Mouse (Mus musculus) neural tube, embryonic 11.5 days (tissue): ENCODE data around the gene Kmo. TPM values are rescaled to one million over a fixed set of nuclear protein-coding genes. Genes with fewer than 3 reads are reported as not detected.
A peak's percentile ranks its signal among the peaks of the same experiment; 100 is the strongest.

ENCODE experiments used
- ATAC-seq: fragments of 200-750 bp; cut with Nextera tagmentation; 2 replicates; pipeline ENCODE4 v1.8.0; 2017; ENCODE audit warnings: moderate number of reproducible peaks, mild to moderate bottlenecking, moderate TSS enrichment, moderate library complexity; ENCODE audit not compliant: insufficient read depth, low FRiP score, low TSS enrichment
- DNase-seq: peaks from one replicate; pipeline ENCODE4 v3.0.0-alpha.2; 2015; ENCODE audit warnings: low spot score
- H3K27ac ChIP-seq: fragments of 300-500 bp; sonication (generic); 2 replicates; pipeline ENCODE4 v1.5.1; 2014; ENCODE audit warnings: low read depth, mild to moderate bottlenecking, low read length
- H3K27me3 ChIP-seq: fragments of 300-500 bp; sonication (generic); 2 replicates; pipeline ENCODE4 v1.6.1; 2014; ENCODE audit warnings: mild to moderate bottlenecking, low read length, mixed read lengths; ENCODE audit not compliant: control insufficient read depth, insufficient read depth
- H3K36me3 ChIP-seq: fragments of 300-500 bp; sonication (generic); 2 replicates; pipeline ENCODE4 v1.6.1; 2014; ENCODE audit warnings: mild to moderate bottlenecking, low read length, moderate library complexity, mixed read lengths; ENCODE audit not compliant: control insufficient read depth, insufficient read depth
- H3K4me1 ChIP-seq: fragments of 300-500 bp; sonication (generic); 2 replicates; pipeline ENCODE4 v1.6.1; 2014; ENCODE audit warnings: low read length, mixed read lengths; ENCODE audit not compliant: control insufficient read depth, insufficient read depth
- H3K4me2 ChIP-seq: fragments of 300-500 bp; sonication (generic); 2 replicates; pipeline ENCODE4 v1.6.1; 2014; ENCODE audit warnings: low read depth, mild to moderate bottlenecking, moderate library complexity
- H3K4me3 ChIP-seq: fragments of 300-500 bp; sonication (generic); 2 replicates; pipeline ENCODE4 v1.5.1; 2014; ENCODE audit warnings: low read depth, low read length
- H3K9ac ChIP-seq: fragments of 300-500 bp; sonication (generic); 2 replicates; pipeline ENCODE4 v1.6.1; 2014; ENCODE audit warnings: mild to moderate bottlenecking, low read length
- H3K9me3 ChIP-seq: fragments of 300-500 bp; sonication (generic); 2 replicates; pipeline ENCODE4 v1.6.1; 2016; ENCODE audit warnings: low read length; ENCODE audit not compliant: control insufficient read depth
- WGBS: fragments of 180-500 bp; shearing (Covaris S2); extraction: QIAGEN DNeasy Blood & Tissue Kit; methylation state at CpG from one replicate; pipeline ENCODE4 v1.1.7; 2014; 5-methylcytosine and 5-hydroxymethylcytosine counted together
- polyA plus RNA-seq: library from polyadenylated mRNA; unstranded; fragments of >200 nt; fragmentation: Nextera tagmentation; extraction: Ambion mirVana; gene quantifications from 2 replicates; pipeline ENCODE4 v1.2.1, GENCODE M21; 2014

Kmo gene
- polyA plus RNA-seq, 1 experiment from 2014 or later, result 0.09 TPM

DNA sequence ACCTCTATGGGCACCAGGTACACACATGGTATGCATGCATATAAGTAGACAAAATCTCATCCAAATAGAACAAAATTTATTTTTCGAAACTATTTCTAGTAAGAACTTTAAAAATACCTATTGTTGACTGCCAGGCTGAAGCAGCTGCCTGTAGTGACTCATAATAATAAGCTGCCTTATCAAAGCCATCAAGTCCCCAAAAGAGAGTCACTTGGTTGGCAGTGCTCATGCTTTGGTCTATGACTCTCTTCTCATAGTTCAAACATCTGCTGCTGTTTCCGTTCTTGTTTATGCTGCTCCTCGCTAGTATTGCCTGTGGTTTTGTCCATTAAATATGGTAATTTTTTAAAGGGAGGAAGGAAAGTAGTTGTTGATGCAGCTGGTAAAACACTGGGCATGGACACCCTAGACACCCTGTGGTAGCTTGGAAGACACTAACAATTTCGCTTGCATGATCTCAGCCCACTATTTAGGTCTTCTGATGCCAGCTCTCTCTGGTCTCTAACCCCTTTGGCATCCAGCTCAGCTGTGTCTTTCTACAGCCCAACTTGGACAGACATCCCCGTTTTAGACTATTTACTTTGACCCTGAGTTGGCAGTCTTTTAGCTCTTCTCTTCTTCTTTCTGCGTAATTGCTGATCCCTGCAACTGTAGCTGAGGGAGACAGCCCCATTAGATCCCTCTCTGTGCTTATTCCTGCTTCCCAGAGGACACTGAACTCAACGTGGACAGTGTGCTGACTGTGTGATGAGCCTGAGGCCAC lies 53.6 kb downstream of the Kmo start:
- WGBS, result 86% methylated on average over 7 of the region's 7 CpGs
- no peak overlapping the region for H3K4me2 ChIP-seq
- DNase-seq (no peak), ATAC-seq (no peak)
- no peak overlapping the region for H3K4me3 ChIP-seq
- H3K9ac ChIP-seq, result no peak overlapping the region
- no peaks in the 10 kb centered on the region for H3K9me3 ChIP-seq
- H3K36me3 ChIP-seq, result no peaks in the 10 kb centered on the region
- no peaks in the 10 kb centered on the region for H3K27me3 ChIP-seq
- no peak overlapping the region for H3K27ac ChIP-seq
- no peaks in the 10 kb centered on the region for H3K4me1 ChIP-seq

DNA sequence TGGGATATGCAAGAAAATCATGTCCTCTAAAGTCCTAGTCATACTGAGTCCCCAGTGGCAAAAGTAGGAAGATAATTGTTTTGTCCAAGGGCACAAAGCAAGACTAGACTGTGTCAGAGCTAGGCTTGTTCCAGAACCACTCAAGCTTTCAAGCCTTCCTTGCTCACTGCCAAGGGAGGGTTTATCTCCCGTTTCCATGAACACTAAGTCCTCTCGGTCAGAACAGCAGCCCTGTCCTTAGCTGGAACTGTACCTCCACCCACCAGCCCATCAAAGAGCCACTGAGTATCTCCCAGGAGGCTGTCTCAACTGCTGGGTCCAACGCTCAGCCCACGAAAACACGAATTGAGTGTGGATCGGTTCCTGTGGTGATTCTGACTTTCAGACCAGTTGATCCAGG lies 54.9 kb downstream of the Kmo start:
- Histone ChIP-seq H3K27me3 (no peaks in the 10 kb centered on the region), H3K4me1 (no peaks in the 10 kb centered on the region), H3K4me3 (no peak overlapping the region), H3K9ac (no peak overlapping the region), H3K9me3 (no peaks in the 10 kb centered on the region), H3K4me2 (no peak overlapping the region), H3K27ac (no peak overlapping the region), H3K36me3 (no peaks in the 10 kb centered on the region)
- 85% methylated on average over 6 of the region's 6 CpGs for WGBS
- ATAC-seq (no peak), DNase-seq (no peak)

DNA sequence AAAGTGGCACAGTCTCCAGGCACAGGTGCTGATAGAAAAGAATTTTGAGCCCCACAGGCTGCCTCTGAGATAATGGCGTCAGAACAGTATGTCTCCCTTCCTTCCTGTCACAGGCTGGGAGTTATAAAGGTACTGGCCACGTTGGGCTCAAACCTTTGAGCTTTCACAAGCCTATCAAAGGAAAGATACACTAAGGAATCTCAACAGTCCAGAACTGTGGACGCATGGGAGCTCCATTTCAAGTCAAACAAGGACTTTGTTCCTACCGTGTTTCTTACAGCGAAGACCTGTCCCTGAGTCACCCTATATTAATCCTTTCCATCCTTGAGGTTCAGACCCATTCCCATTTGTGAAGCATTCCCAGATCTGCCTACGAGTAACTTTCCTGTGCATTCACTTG lies 57.3 kb downstream of the Kmo start:
- Histone ChIP-seq H3K36me3 (no peaks in the 10 kb centered on the region), H3K27me3 (no peaks in the 10 kb centered on the region), H3K27ac (no peak overlapping the region), H3K4me2 (no peak overlapping the region), H3K9ac (no peak overlapping the region), H3K4me3 (no peak overlapping the region), H3K9me3 (no peaks in the 10 kb centered on the region), H3K4me1 (no peaks in the 10 kb centered on the region)
- no peak for DNase-seq
- no peak for ATAC-seq
- WGBS, result 88% methylated on average over 6 of the region's 6 CpGs

DNA sequence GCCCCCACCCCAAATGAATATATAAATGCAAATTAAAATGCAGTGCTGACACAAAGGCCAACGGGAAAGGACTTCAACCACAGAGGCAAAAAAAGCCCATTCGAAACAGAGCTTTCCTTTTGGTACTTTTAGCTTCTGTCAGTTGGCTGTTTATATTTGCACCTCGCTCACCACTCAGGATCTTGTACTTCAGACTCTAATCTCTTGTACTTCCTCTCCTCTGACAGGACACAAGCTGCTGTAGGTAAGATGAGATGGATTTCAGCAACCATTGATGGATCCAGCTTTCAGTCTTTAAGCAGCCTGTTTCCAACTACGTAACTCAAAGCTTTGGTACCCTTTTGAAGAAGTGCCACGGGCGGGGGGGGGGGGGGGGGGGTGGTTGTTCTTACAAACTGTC lies 60.8 kb downstream of the Kmo start:
- DNase-seq (no peak), ATAC-seq (no peak)
- Histone ChIP-seq H3K4me3 (no peak overlapping the region), H3K4me1 (no peaks in the 10 kb centered on the region), H3K27me3 (no peaks in the 10 kb centered on the region), H3K27ac (no peak overlapping the region), H3K9ac (no peak overlapping the region), H3K9me3 (no peaks in the 10 kb centered on the region), H3K4me2 (no peak overlapping the region), H3K36me3 (no peaks in the 10 kb centered on the region)
- WGBS, result 83% methylated on average over 6 of the region's 6 CpGs

DNA sequence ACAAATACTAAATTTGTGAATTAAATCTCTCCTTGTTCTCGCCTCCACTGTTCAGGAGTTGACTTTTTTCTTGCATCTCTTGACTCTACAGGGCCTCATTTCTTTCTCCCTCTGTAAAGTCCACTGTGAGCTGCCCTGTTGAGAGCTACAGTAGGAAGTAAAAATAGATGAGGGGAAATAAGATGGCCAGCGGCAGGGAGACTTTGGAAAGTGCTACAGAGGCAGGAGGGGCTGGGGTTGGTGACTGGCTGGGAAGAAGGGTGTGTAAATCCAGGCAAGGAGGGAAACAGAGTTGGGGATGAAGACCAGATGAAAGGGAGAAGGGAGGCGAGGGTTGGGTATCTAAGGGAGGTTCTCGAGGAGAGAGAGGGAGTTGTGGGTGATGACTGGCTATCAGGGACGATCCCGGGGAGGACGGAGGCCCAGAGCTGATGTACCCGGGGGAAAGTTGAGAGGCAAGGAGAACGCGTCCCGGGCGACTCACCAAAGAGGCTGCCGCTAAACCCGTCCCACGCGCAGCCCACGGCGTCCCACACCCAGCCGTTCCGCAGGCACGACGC lies 71.6 kb downstream of the Kmo start:
- no peaks in the 10 kb centered on the region for H3K9me3 ChIP-seq
- H3K27ac ChIP-seq, result peak overlapping the region; percentile 82
- peak overlapping the region; percentile 82 for H3K4me2 ChIP-seq
- no peak for DNase-seq
- no peaks in the 10 kb centered on the region for H3K27me3 ChIP-seq
- peak overlapping the region; percentile 90 for H3K9ac ChIP-seq
- 1% methylated on average over 22 of the region's 22 CpGs for WGBS
- peaks cover 4% of the 10 kb centered on the region; the same call in 1 of the 2 replicates for H3K36me3 ChIP-seq
- peaks cover 4% of the 10 kb centered on the region; the same call in 1 of the 2 replicates for H3K4me1 ChIP-seq
- peak overlapping the region; percentile 66 for H3K4me3 ChIP-seq
- no peak for ATAC-seq

DNA sequence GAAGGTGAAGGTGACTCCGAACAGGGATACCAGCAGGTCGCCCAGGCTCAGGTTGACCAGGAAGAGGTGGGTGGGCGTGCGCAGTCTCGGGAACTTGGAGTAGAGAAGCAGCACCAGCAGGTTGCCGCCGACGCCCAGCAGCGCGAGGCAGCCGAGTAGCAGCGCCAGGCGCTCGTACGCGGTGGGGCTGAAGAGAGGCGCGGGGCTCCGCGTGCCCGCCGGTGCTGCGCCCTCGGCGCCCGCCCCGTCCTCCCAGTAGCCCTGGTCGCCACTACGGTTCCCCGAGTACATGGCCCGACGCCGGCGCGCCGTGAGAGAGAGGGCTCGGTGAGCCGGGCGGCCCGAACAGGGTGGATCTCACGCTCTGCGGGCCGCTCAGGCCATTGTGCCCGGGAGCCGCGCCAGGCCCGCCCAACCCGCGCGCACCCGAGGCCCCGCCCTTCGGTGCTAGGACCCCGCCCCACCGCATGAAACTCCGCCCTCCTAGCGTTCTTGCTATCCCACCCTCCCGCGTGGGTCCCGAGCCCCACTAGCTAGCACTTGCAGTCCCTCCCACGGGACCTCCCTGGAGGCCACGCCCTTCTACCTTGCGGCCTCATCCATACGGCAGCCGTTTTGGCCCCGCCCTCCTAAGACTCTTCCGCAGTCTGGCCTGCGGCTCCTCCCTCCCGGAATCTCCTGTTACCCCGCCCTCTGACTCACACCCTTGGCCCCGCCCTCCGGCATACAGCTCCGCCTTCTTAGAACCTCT lies 72.2 kb downstream of the Kmo start, which contains the start of the genes Opn3 and Chml:
Gene Opn3, minus strand, starts transcription at position 531 of the 751 bp plus-strand sequence.
Gene Chml, minus strand, starts transcription at position 656 of the 751 bp plus-strand sequence.
- WGBS, result under 1% methylated on average over 60 of the region's 73 CpGs
- peaks cover 4% of the 10 kb centered on the region; the same call in 1 of the 2 replicates for H3K36me3 ChIP-seq
- peaks cover 4% of the 10 kb centered on the region; the same call in 1 of the 2 replicates for H3K4me1 ChIP-seq
- H3K4me2 ChIP-seq, result peak within 1 kb of the TSS; percentile 82
- peak; percentile 98 for ATAC-seq
- H3K4me3 ChIP-seq, result peak within 1 kb of the TSS; percentile 66
- H3K9ac ChIP-seq, result peak within 1 kb of the TSS; percentile 90
- H3K9me3 ChIP-seq, result no peaks in the 10 kb centered on the region
- peak within 1 kb of the TSS; percentile 82 for H3K27ac ChIP-seq
- peak; percentile 99 for DNase-seq
- H3K27me3 ChIP-seq, result no peaks in the 10 kb centered on the region

DNA sequence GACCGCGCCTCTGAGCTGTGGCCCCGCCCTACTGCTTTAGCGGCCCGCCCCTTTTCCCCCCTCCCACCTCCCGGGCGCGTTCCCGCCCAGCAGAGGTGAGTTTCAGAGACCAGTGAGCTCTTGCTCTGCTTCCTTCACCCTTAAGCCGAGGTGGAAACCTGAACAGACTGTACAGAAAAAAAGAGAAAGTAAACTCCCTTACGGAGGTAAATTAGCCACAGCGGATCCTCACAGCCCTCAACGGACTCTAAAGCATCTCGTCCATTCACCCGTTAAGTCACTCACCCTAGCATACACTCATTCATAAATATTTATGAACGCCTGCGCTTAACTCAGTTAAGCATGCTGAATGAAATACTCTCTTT lies 72.8 kb downstream of the Kmo start:
- peak overlapping the region; percentile 32 for H3K9ac ChIP-seq
- ATAC-seq, result peak; percentile 65

DNA sequence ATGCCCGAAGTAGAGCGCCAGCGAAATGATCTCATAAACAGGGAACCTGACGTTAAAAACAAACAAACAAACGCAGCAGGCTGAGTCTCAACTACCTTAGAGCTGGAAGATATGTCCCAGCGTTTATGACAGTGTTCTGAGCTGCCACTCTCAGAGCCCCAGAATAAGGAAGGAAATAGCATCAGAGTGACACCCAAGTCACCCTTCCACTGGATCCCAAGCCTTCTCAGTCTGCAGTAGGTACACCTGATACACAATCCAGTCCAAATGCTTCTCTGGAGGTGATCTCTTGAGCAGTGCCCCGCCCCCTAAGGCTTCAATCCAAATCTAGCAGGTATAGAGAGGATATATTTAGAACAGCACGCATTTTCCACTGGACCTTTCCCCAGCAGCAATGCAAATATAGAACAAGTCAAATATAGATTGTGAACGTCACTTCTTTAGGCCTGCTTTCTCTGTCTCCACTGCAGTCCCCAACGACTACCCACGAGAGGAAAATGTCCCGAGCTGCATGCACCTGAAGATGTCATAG lies 73.3 kb downstream of the Kmo start:
- no peak overlapping the region for H3K27ac ChIP-seq
- H3K4me2 ChIP-seq, result peak overlapping the region; percentile 82
- DNase-seq (no peak), ATAC-seq (no peak; the same call in 1 of the 2 replicates)
- H3K9me3 ChIP-seq, result no peaks in the 10 kb centered on the region
- H3K36me3 ChIP-seq, result no peaks in the 10 kb centered on the region
- H3K4me3 ChIP-seq, result peak overlapping the region; percentile 66
- H3K27me3 ChIP-seq, result no peaks in the 10 kb centered on the region
- H3K9ac ChIP-seq, result peak overlapping the region; percentile 32; the same call in 1 of the 2 replicates
- peaks cover 4% of the 10 kb centered on the region; the same call in 1 of the 2 replicates for H3K4me1 ChIP-seq
- 48% methylated on average over 12 of the region's 12 CpGs for WGBS

More for the DNA sequence above, 72.8 kb downstream of the Kmo start:
- Histone ChIP-seq H3K9me3 (no peaks in the 10 kb centered on the region), H3K27me3 (no peaks in the 10 kb centered on the region), H3K4me2 (peak overlapping the region; percentile 82), H3K36me3 (no peaks in the 10 kb centered on the region; the same call in 1 of the 2 replicates), H3K4me1 (peaks cover 4% of the 10 kb centered on the region; the same call in 1 of the 2 replicates), H3K4me3 (peak overlapping the region; percentile 66), H3K27ac (no peak overlapping the region)
- WGBS, result under 1% methylated on average over 17 of the region's 17 CpGs
- no peak for DNase-seq
